Mouse (Mus musculus) kidney, adult 8-10 months (tissue): ENCODE results near the gene Cd200r4.
"Not testable (repeated sequence)": the region's sequence is repeated elsewhere in the genome, so short reads cannot be mapped to it uniquely, and the experiment has no call there.

Source experiments
- DNase-seq, 2 experiments: peaks; one replicate each; pipeline ENCODE4 v3.0.0; 2022

Cd200r4 gene

DNA sequence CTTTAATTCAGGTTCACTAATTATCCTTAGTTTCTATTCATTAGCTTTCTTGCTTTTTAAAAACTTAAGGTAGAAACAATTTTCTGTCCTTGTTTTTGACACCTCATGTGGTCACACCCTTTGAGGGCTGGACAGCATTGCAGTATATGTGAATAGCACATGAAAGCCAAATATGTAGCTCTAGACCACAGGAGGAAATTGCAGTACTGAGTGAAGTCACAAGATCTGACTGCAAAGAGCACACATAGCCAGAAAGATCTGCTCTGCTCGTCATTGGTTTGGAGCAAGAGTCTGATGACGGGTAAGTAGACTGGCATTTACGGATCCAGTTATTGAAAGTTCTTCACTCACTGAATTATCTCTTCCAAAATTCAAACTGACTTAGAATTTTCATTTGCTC, at the start of gene Cd200r4:
Gene Cd200r4 (plus strand): TSS at position 190 of the 400 bp plus-strand sequence.
- DNase-seq, result no peak

- no peak for DNase-seq
Measured at GRCm38 (mm10) chr16:44761811-44762210, 49.7 kb upstream of the Cd200r4 start.

DNA sequence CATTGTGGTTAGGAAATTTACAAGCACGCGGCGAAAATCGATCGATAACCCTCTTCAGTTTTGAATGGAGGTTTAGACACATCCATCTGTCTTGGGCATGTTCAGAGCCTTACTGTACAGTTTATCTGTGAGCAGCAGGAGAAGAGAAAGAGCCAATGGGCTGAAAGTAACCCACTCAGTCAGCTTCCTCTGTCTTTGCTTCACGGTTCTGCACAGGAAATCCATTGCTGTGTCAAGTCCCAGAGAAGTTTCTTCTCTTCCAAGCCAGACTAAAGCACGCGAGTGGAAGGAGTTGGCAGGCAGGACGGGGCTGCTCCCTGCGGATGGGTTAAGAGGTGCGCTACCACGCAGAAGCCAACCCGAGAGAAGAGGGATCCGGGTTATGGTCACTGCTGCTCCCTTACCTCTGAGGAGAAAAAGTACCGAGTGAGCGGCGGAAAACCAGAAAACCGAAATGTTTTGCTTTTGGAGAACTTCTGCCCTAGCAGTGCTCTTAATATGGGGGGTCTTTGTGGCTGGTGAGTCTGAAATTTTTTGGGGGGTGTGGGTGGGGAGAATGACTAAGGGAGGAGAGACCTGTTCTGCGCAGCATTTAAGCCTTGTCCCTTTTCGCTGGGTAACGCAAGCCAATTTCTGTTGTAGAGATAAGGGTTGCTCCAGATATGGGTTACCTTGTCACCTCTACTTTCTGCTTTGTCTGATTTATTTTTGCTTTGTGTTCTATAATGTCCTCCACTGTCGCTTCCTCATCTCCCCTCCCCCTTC, 45.8 kb upstream of the Cd200r4 start, which contains the start of gene Cd200r1:
Gene Cd200r1 (plus strand): TSS at position 182 of the 765 bp plus-strand sequence.
- no peak for DNase-seq

DNA sequence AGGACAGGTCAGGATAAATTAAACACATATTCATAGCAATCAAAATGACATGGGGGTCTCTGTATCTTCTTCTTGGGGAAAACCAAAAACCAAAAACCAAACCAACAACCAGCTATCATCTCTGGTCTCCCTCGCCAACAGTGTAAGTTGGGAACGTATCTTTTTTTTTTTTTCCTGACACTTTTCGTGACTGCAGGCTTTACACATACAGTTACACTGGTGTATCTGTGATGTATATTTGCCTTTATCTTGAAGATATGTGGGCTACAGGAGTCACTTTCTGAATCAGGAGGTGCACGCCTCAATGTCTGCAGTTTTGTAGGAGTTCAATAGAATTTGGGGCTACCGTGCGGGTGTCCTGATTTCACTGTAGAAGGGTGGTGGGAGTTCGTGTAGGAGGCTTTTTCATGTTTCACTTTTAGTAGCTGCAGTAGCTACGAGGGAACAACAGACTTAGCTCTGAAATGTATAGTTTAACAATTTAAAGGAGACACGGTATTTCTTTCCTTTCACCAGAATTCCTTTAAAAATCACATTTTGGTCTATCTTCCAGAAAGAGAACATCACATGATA, 45.1 kb upstream of the Cd200r4 start:
- DNase-seq, result no peak

- no peak for DNase-seq
Measured at GRCm38 (mm10) chr16:44767506-44767905, 44.0 kb upstream of the Cd200r4 start.

DNA sequence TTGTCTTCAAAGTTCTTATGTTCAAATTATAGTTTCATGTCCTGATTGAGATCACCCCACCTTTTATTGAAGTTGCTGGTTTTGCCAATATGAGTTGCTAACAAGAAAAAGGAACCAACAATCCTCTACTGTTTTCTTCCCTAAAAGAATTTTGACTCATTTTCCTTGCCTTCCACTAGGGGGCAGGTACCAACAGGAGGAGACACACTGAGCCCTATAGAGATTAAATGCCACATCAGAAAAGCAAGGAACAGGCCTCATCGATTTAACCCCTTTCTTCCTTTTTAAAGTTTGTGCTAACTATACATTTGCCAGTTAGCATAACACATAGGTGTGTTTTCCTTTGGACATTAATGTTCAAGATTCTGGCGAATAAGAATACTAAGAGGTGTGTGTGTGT, 43.6 kb upstream of the Cd200r4 start:
- no peak for DNase-seq

DNA sequence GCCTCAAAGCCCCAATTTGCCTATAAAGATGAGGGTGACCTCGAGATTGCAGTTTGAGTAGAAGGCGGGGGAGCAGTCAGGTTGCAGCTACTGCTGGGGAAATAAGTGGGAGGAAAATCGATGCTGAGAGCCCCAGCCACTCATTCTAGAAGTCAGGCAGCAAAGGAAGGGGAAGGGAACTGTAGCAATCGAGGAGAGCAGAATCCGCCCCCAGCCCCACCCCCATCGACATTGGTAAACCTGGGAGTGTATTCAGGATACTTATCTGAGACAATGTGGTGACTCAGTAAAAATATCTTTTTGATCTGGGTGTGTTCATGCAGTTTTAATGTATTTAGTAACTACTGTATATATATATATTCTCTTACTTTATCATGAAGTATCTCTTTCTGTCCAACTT, 39.0 kb upstream of the Cd200r4 start:
- DNase-seq, result no peak

GRCm38 (mm10) chr16:44773673-44774072, 37.9 kb upstream of the Cd200r4 start:
- DNase-seq, result no peak

DNA sequence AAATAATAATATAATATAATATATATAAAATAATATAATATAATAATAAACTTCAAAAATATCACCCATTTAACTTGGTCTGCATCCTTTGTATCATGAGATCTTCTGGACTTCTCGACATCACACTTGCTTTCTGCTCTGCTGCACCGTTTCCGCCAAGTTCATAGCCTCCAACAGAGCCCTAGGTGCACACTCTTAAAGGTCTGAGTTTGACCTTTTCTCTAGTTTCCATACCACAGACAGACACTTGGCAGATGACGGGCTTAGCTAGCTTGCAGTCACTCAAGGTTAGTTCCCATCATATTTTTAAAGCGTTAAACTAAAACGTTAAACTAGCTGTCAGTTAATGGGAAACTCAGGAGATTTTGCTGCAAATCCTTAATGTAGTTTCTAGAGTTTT, 37.3 kb upstream of the Cd200r4 start:
- no peak for DNase-seq

DNA sequence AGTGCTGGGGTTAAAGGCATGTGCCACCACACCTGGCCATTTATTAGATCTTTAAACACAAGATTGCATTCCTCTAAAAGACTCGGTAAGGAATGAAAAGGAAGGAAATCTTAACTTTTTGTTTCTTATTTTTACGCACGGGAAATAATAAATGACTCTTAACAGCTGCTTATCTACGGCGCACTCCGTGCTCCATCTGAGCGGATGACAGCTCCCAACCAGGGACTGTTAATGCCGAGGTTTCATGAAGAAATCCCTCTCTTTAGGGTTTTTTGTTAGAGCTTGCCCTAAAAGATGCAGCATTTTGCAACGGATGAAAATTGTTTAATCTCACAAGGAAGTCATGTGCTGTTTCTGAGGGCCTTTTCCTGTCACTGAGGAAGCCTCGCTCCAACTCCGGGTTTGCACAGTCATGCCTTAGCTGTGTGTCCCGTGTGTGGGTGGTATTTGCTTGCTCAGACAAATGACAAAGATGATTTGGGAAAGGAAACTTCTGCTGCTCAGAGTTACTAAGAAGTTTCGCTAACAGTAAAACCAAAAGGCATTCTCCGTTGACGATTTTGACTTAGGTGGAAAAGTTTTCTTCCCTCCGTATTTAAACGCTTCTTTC, 32.9 kb upstream of the Cd200r4 start:
- peak; percentile 1 to 4 for DNase-seq

DNA sequence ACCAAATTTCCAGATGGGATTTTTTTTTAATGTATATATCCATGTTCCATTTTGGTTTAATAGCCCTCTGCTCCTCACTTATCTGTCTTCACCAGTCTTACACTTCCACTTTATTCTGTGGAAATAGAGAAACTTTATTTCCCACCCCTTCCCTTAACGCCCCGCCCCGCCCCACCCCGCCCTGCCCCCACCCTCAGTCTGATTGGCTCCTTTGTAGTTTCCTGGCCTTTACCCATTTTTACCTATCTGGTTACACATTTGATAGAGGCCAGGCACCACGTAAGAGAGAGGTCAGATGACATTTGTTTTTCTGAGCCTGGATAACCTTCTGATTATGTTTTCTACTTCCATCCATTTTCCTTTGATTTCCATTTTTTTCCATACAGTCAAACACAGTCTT, 32.0 kb upstream of the Cd200r4 start:
- DNase-seq, result no peak

DNA sequence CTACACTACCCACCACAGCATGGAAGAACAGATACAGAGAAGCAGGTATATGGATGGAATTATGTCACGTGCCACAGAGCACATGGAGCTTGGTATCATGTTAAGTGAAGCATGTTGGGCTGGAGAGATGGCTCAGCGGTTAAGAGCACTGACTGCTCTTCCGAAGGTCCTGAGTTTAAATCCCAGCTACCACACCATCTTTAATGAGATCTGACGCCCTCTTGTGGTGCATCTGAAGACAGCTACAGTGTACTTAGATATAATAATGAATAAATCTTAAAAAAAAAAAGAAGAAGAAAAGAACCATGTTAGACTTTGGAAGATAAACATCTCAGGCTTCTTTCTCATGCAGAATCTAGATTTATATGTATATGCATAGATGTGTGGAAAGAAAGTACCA, 30.8 kb upstream of the Cd200r4 start:
- no peak for DNase-seq

- no peak for DNase-seq
Measured at GRCm38 (mm10) chr16:44786934-44787333, 24.6 kb upstream of the Cd200r4 start.

GRCm38 (mm10) chr16:44794416-44794815, 17.1 kb upstream of the Cd200r4 start:
- DNase-seq, result no peak

GRCm38 (mm10) chr16:44805976-44806375, 5.6 kb upstream of the Cd200r4 start:
- DNase-seq, result no peak

GRCm38 (mm10) chr16:44810223-44810622, 1.3 kb upstream of the Cd200r4 start:
- DNase-seq, result not testable (repeated sequence)

DNA sequence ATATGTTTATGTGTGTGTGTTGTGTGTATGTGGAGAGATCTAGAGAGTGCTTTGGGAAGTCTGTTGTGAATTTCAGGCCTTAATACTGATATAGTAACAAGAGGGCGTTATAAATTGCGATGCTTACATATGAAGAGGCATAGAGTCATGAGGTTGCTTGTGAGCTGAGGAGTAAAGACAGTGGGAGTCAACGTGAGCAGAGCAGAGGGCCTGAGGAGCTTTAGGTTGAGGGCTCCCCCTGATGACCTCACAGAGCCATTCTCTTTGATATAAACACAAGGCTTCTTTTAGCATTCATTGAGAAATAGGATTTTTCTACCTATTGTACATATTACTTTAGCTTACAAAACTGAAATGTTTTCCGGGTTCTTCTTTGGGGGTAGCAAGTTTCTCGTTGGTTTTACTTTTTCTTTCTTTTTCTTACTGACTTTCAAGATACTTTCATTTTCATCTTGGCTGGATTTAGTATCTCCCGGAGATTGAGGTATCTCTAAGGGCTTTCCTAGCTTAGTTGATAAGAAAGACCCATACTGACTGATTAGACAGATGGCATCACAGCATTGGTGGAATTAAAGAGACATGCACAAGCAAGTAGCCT, 1.0 kb downstream of the Cd200r4 start:
- DNase-seq, result no peak

DNA sequence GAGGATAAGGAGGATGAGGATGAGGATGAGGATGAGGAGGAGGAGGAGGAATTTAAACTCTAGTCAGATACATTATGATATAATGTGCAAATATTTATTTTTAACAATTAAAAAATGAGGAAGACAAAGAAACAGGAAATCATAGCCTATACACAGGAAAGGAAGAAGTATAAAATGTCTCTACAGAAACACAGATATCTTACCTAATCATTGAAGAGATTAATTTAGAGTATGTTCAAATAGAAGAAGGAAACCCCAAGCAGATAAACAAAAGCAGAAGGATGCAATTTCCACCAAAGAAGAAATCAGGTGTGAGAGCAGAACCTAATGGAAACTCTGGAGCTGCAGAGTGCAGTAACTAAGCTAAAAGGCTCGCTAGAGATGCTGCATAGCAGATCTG, 6.5 kb downstream of the Cd200r4 start:
- no peak for DNase-seq

DNA sequence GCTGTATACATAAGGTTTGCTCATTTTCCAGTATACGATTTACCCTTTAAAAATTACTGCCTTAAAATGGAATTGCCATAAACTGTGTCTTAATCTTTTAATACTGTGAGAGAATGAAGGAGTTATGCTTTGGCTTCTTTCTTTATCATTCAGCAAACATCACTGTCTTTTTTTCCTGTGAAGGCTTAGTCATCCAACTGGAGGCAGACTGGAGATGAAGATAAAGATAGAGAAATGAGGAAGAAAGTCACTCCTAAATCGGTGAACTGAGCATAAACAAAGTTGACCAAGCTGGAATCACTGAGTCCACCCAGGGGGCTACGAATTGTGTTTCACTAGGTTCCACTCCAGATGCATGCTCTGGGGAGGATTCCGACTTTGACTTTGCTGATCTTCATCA, 9.0 kb downstream of the Cd200r4 start:
- no peak for DNase-seq

- DNase-seq, result no peak
Measured at GRCm38 (mm10) chr16:44832286-44832685, 20.8 kb downstream of the Cd200r4 start.

DNA sequence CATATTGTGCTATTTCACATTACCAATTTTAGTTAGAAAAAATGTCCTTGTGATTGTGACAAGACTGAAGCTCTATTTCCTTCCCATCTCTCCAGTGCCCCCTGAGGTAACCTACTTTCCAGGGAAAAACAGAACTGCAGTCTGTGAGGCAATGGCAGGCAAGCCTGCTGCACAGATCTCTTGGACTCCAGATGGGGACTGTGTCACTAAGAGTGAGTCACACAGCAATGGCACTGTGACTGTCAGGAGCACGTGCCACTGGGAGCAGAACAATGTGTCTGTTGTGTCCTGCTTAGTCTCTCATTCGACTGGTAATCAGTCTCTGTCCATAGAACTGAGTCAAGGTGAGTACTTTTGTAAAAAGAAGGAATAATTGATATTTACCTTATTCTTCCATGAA, 21.7 kb downstream of the Cd200r4 start:
- not testable (repeated sequence) for DNase-seq

DNA sequence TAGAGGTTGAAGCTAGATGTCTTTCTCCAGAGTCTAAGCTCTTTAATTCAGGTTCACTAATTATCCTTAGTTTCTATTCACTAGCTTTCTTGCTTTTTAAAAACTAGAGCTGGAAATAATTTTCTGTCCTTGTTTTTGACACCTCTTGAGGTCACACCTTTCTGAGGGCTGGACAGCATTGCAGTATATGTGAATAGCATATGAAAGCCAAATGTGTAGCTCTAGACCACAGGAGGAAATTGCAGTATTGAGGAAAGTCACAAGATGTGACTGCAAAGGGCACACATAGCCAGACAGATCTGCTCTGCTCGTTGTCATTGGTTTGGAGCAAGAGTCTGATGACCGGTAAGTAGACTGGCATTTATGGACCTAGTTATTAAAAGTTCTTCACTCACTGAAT, 55.3 kb downstream of the Cd200r4 start, which contains the start of gene Cd200r2:
Gene Cd200r2 (plus strand): TSS at position 301 of the 400 bp plus-strand sequence.
- DNase-seq, result no peak

DNA sequence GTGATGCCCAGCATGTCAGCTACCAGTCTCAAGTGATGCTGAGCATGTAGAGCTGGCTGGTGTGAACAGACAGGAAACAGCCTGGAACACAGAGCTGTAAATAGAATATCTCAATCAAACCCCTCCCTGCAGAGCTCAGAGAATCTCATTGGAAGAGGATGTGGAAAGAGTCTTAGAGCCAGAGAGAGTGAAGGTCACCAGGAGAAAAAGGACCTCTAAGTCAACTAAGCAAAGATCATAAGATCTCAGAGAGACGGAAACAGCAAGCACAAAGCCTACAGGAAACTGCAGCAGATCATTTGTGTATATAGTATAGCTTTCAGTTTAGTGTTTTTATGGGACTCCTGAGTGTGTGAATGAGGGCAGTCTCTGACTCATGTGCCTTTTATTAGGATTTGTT, 63.6 kb downstream of the Cd200r4 start:
- no peak for DNase-seq

DNA sequence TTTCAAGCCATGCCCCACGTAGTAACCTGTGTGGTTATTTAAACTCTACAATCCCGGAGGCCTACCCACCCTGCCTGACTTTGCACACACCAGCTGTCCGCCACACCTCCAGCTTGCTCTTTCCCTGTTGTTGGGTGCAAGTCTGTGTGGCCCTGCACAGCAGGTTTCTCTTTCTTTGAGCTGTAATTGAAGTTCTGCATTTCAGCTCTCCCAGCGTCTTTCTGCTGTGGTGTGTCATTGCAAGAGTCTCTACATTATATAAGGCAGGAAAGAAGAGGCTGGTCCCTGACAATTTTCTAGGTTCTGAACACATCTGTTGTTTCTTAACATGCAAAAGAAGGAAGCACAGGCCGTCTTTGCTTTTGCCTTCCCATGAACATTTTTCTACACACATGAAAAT, 65.1 kb downstream of the Cd200r4 start:
- no peak for DNase-seq
